Mouse (Mus musculus): ENCODE measurements around the gene Sec16a.
"Not testable (repeated sequence)": the region's sequence is repeated elsewhere in the genome, so short reads cannot be mapped to it uniquely, and the experiment has no call there.

The Sec16a gene

GRCm38 (mm10) chr2:26388682-26389153 is 56.3 kb downstream of the Sec16a start:
- no peak for DNase-seq (ENCODE audit: low spot score)

GRCm38 (mm10) chr2:26387713-26388112 is 57.3 kb downstream of the Sec16a start:
- DNase-seq (ENCODE audit: low spot score) = no peak

GRCm38 (mm10) chr2:26380871-26381270 is 64.1 kb downstream of the Sec16a start:
- not testable (repeated sequence) for DNase-seq (ENCODE audit: low spot score)

GRCm38 (mm10) chr2:26380131-26380771 is 64.8 kb downstream of the Sec16a start, which contains the start of gene Snapc4:
Gene Snapc4, minus strand, starts transcription at chr2:26380653.
- DNase-seq (ENCODE audit: low spot score) = peak; percentile 88

- DNase-seq (ENCODE audit: low spot score) = no peak
These were observed 72.6 kb downstream of the Sec16a start for GRCm38 (mm10) chr2:26372396-26372795.

- DNase-seq (ENCODE audit: low spot score) = no peak
These were observed 76.4 kb downstream of the Sec16a start for GRCm38 (mm10) chr2:26368572-26368971.

- no peak for DNase-seq (ENCODE audit: low spot score)
These were observed 77.1 kb downstream of the Sec16a start for GRCm38 (mm10) chr2:26367911-26368310.

GRCm38 (mm10) chr2:26364738-26365465 is 80.1 kb downstream of the Sec16a start:
- DNase-seq (ENCODE audit: low spot score) = peak; percentile 67

GRCm38 (mm10) chr2:26363481-26363880 is 81.5 kb downstream of the Sec16a start:
- DNase-seq (ENCODE audit: low spot score) = no peak

GRCm38 (mm10) chr2:26362991-26363390 is 82.0 kb downstream of the Sec16a start:
- DNase-seq (ENCODE audit: low spot score) = no peak

GRCm38 (mm10) chr2:26360772-26361171 is 84.2 kb downstream of the Sec16a start, which contains the start of gene Card9:
Gene Card9, minus strand, starts transcription at chr2:26360918.
- DNase-seq (ENCODE audit: low spot score) = no peak

GRCm38 (mm10) chr2:26359983-26360382 is 85.0 kb downstream of the Sec16a start:
- DNase-seq (ENCODE audit: low spot score) = no peak

Measured in testis, postnatal 14 days (tissue).